Mouse (Mus musculus): ENCODE measurements around the gene Atf3. TPM values are rescaled to one million over a fixed set of nuclear protein-coding genes. Genes with fewer than 3 reads are reported as not detected.

Atf3 gene
- total RNA-seq, 1 experiment from 2014 or later: 74.7 TPM

DNA sequence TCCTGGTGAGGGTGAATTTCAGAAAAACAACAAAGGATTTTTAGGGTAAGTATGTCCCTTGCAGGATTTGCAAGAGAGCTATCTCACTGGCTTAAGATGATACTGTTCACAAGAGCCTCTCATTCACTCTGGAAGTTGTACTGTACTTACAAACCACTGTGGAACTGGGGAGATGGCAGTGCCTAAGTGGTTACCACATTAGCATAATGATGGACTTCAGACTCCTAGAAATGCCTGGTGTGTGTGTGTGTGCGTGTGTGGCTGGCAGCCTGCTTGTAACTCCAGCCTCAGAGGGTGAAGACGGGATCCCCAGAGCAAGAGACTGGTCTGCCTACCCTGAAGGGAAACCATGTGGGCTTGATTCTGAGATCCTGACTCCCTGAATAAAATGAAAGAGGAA is 14.3 kb downstream of the Atf3 start:
- ATAC-seq (replicated peaks in 1 of 2; ENCODE audit: insufficient read depth in 1 of 2, low FRiP score in 2 of 2, low TSS enrichment in 1 of 2, low read depth in 1 of 2, poor library complexity in 2 of 2, severe bottlenecking in 2 of 2): no peak

DNA sequence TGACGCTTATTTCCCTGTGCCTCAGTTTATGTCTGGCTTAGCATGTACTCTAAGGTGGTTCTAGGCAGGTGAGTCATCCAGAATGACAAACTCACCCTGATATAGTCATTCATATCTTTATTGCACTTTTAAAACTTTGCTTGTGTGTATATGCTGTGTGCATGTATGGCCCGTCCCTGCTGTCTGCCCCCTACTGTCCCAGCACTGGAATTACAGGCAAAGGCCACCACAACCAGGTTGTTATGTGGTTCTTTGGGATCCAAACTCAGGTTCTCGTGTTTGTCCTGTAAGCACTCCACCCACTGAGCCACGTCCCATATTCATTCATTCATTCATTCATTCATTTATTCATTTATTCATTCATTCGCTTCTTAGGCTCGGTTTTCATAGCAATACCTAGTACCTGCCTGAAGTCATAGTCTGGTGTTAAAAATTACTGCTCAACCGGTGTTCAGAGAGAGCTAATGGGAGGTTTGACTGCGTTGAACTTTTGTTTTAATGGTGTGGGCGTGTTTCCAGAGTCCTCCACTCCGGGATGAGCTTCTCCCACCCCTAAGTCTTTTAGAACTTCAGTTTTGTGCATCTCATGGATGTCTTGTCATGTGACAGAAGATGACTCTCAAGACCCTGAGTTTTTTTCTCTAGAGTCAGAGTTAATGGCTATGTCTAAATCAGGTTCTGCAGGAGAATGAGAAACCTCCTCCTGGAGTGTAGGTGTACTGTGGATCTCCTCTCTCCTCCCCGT is 15.5 kb downstream of the Atf3 start:
- no peak for ATAC-seq (replicated peaks in 1 of 2; ENCODE audit: insufficient read depth in 1 of 2, low FRiP score in 2 of 2, low TSS enrichment in 1 of 2, low read depth in 1 of 2, poor library complexity in 2 of 2, severe bottlenecking in 2 of 2)

DNA sequence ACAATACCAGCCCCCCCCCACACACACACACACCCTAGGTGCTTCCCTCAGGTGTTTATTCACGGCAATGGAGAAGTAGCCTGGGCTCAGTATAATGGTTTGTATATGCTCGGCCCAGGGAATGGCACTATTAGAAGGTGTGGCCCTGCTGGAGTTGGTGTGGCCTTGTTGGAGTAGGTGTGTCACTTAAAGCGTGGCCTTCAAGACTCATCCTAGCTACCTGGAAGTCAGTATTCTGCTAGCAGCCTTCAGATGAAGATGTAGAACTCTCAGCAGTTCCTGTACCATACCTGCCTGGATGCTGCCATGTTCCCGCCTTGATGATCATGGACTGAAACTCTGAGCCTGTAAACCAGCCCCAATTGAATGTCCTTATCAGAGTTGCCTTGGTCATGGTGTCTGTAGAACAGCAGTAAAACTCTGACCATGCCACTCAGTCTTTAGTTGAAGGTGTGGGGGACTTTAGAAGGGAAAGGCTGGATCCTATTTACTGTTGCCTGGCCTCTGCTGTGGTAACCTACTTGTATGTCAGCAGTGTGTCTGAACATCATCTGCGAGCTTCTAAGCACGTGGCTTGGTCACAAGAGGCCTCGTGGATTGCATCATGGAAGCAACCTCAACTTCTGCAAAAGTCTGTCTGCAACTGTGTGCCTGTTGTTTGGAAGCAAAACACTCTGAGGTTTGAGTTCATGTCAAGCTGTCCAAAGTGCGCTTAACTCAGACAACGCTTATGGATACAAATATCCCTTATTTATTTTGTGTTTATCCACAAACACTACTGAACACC is 16.8 kb downstream of the Atf3 start:
- peak; percentile 81 to 82 for ATAC-seq (replicated peaks in 1 of 2; ENCODE audit: insufficient read depth in 1 of 2, low FRiP score in 2 of 2, low TSS enrichment in 1 of 2, low read depth in 1 of 2, poor library complexity in 2 of 2, severe bottlenecking in 2 of 2)

DNA sequence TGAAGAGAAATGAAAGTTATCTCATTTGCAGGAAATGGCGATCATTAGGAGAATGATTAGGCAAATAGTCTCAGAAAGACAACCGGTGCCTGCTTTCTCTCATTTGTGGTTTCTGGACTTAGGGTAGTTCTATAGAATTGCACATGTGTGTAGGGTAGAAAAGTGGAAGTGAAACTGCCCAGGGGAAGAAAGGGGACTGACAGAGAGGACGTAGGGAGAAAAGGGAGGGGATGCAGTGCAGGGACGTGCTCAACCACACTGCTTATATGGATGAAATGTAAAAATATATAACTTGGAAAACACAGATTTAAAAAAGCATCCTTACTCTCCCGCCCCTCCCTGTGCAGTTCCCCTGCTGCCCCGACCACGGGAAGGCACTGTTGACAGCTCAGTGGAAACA is 19.9 kb downstream of the Atf3 start:
- ATAC-seq (replicated peaks in 1 of 2; ENCODE audit: insufficient read depth in 1 of 2, low FRiP score in 2 of 2, low TSS enrichment in 1 of 2, low read depth in 1 of 2, poor library complexity in 2 of 2, severe bottlenecking in 2 of 2): peak; percentile 50 to 54

DNA sequence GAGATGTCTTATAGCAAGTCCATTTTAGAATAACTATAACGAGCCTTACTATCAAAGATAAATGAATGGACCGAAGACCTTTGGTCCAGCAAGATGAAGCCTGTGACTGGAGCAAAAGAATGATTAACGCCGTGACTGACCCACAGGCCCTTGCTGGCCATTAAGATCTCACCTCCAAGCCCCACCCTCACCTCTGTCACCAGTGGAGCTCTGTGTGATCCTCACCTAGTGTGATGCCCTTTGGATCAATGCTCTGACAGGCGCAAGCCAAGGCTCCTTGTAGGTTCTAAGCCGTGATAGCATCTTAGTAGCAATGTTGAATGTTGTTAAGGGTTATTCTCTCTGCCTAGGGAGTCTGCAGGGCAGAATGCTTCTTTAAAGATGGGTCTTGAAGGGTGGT is 21.8 kb downstream of the Atf3 start:
- ATAC-seq (replicated peaks in 1 of 2; ENCODE audit: insufficient read depth in 1 of 2, low FRiP score in 2 of 2, low TSS enrichment in 1 of 2, low read depth in 1 of 2, poor library complexity in 2 of 2, severe bottlenecking in 2 of 2): no peak

DNA sequence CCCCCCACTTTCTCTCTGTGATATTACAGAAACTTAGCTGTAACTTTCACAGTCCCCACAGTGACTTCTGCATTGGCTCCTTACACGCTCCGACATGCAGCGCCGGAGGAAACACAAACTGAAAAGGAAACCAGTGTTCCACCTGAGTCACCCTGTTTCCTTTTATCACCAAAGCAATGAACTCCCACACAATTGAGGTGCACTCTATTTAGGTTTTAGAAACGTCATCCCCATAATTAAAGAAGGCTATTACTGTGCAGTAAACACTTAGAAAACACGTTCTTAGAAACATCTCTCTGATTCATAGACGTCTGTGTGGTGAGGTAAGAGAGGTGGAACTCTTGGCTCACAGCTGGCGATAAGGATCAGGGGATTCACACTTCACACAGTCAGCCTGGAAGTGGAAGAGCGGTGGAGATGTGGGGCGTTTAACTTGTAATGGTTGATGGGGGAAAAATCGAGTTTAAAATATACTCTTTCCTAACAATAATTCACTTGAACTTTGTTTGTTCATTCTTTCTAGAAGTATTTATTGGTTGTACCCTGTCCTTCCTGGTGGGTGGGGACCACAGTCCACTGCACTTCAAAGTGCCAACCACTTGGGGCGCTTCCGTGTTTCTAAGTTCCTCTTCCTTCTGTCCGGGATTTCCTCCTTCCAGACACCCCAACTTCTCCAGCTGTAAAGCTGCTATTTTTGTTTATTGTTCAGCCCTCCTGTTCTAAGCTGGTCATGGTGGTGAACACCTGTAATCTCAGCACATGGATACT is 24.0 kb downstream of the Atf3 start:
- peak; percentile 63 to 73 for ATAC-seq (replicated peaks in 1 of 2; ENCODE audit: insufficient read depth in 1 of 2, low FRiP score in 2 of 2, low TSS enrichment in 1 of 2, low read depth in 1 of 2, poor library complexity in 2 of 2, severe bottlenecking in 2 of 2)

DNA sequence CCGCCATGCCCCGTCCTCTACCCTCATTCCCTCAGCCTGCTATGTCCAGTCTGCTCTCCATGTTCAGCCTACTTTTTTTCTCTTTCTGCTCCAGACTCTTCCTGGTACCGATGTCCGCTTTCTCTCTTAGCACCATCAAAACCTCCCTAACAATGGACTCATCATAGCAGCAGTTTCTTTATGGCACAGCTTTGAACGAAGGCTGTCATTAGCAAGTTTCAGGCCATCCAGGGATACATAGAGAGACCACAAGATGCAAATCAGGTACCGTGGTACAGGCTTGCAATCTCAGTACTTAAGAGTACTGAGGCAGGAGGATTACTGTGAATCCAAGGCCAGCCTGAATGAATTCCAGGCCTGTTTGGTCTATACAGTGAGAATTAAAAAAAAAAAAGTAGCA is 25.1 kb downstream of the Atf3 start:
- ATAC-seq (replicated peaks in 1 of 2; ENCODE audit: insufficient read depth in 1 of 2, low FRiP score in 2 of 2, low TSS enrichment in 1 of 2, low read depth in 1 of 2, poor library complexity in 2 of 2, severe bottlenecking in 2 of 2): no peak

DNA sequence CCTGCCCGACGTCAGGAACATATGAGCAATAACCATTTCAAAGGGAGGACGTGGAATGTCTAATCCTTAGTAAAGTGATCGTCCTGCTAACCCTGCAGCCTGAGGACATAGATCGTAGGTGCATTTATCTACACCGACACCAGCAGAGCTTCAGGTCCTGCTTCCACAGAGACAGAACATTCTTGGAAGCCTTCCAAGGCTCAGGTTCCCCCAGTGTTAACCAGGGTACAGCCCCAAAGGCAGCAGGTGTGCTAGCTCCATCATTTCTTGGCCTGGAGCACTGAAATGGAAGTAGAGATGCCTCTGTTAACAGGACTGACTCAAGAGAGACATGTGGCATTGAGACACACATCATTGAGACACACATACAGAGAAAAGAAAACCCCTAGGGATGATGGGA is 25.6 kb downstream of the Atf3 start:
- ATAC-seq (replicated peaks in 1 of 2; ENCODE audit: insufficient read depth in 1 of 2, low FRiP score in 2 of 2, low TSS enrichment in 1 of 2, low read depth in 1 of 2, poor library complexity in 2 of 2, severe bottlenecking in 2 of 2): no peak

DNA sequence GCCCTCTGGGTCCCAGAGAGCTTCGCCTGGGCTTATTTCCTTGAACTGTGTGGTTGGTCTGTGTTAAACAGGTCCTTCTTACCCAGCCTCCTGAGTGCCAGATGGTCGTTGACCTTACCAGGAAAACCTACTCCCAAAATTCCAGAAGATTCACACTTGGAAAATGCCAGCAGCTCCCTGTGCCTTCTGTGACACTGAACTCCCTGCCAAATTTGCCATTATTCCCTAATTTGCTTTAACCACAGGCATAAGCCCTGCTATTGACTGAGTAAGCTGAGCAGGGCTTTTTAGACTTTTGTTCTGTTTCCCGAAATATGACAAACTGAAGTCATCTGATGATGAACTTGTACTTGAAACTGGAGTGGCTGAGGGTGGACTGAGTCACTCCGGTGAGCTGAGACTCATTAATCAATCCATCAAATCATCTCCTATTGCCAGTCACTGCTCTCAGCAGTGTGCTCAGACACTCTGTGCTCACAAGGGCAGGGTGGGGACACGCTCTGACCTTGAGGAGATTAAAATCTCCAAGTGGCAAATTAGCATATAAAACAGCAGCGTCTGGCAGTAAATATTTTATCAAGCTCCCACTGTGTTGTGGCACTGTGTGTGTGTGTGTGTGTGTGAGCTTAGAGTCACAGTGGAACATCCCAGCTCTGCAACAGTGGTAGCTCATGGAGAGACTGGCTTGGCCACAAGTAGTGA is 28.0 kb downstream of the Atf3 start:
- ATAC-seq (replicated peaks in 1 of 2; ENCODE audit: insufficient read depth in 1 of 2, low FRiP score in 2 of 2, low TSS enrichment in 1 of 2, low read depth in 1 of 2, poor library complexity in 2 of 2, severe bottlenecking in 2 of 2): no peak

DNA sequence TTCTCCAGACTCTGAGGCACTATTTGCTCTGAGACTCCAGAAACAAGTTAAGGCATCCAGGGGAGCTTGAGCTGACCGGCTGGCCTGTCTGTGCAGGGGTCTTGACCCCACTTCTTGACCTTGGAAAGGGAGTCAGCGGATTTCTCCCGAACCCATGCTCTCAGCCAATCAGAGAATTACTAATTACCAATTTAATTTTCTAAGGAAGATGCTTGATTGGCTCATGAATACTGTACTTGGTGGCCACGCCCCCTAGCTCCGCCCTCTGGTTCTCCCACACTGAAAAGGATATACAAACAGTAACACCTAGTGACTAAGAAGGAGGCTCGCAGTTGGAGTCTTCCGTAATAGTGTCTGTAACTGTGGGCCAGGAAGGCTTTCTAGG is 31.5 kb downstream of the Atf3 start:
- no peak for ATAC-seq (replicated peaks in 1 of 2; ENCODE audit: insufficient read depth in 1 of 2, low FRiP score in 2 of 2, low TSS enrichment in 1 of 2, low read depth in 1 of 2, poor library complexity in 2 of 2, severe bottlenecking in 2 of 2)

DNA sequence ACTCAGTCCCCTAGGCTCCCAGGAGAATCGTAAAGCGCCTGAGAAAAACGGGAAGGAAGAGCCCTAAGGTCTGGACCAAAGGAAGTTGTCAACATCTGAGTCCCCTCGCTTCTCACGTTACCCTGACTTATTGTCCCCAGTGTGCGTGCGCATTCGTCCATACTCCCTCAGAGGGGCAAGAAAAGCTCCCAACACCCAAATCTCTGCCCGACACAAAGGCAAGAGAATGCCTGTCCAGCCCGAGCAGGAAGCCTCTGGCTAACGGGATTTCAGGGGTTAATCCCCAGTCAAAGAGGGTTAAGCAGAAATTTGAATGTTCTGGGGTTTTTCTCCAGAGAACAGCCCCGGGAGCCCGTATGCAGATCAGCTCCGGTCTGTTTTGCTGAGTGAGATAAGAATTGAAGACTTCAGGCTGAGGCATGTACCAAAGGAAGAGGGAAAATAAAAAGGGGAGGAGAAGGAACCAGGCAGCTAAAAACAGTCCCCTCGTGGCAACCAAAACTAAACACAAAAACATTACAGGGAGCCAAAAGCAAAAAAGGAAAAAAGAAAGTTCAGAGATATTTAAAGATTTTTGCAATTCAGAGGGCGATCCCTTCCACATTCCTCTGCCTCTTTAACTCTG is 32.0 kb downstream of the Atf3 start:
- ATAC-seq (replicated peaks in 1 of 2; ENCODE audit: insufficient read depth in 1 of 2, low FRiP score in 2 of 2, low TSS enrichment in 1 of 2, low read depth in 1 of 2, poor library complexity in 2 of 2, severe bottlenecking in 2 of 2): no peak

DNA sequence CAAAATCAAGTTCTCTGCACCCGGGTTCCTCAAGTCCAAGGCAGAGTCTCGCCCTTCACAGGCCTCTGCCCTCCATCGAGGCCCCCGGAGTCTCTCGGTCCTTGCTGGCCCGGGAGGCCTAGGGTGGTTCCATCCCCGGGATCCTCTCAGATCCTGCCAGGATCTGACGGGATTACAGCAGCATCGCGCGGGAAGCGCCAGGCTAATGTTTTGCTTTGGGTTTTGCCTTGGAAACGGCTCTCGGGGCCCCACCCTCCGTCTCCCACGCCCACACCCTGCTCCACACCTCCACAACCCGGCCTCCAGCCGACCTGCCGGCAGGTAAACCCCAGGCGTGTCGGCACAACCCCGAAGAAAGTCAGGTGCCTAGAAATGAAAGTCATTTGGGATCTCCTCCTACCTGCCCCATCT is 33.0 kb downstream of the Atf3 start:
- ATAC-seq (replicated peaks in 1 of 2; ENCODE audit: insufficient read depth in 1 of 2, low FRiP score in 2 of 2, low TSS enrichment in 1 of 2, low read depth in 1 of 2, poor library complexity in 2 of 2, severe bottlenecking in 2 of 2): no peak

DNA sequence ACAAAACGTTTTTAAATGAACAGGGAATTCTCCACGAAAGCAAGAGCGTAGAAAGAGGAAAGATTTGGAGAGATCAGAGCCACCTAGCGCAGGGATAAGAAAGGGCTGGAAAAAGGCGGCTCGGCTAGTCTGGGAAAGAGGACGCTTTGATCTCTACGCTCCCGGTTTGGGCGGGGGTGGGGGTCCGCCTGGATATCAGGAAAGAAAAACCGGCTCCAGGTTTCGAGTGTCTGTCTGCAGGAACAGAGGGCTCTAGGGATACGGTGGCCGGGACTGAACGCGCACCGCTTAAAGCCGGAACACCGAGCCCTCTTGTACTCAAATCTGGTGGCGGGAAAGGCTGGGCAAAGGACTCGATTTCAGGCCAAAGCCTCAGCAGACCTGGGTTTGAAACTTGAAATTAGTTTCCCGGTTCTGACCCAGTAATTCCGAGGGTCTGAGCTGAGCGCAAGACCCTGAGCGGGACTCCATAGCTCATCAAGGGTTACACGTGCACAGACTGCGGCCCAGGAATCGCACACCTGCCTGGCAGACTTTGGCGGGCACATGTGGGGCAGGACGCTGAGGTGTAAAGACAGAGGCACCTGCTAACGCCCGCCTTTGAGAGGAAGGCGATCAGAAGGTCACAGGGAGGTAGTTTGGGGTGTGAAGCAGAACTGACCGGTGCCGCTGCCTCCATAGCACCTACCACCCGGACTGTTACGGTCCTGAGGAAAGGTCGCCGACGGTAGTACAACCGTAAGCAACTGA is 33.6 kb downstream of the Atf3 start:
- no peak for ATAC-seq (replicated peaks in 1 of 2; ENCODE audit: insufficient read depth in 1 of 2, low FRiP score in 2 of 2, low TSS enrichment in 1 of 2, low read depth in 1 of 2, poor library complexity in 2 of 2, severe bottlenecking in 2 of 2)

DNA sequence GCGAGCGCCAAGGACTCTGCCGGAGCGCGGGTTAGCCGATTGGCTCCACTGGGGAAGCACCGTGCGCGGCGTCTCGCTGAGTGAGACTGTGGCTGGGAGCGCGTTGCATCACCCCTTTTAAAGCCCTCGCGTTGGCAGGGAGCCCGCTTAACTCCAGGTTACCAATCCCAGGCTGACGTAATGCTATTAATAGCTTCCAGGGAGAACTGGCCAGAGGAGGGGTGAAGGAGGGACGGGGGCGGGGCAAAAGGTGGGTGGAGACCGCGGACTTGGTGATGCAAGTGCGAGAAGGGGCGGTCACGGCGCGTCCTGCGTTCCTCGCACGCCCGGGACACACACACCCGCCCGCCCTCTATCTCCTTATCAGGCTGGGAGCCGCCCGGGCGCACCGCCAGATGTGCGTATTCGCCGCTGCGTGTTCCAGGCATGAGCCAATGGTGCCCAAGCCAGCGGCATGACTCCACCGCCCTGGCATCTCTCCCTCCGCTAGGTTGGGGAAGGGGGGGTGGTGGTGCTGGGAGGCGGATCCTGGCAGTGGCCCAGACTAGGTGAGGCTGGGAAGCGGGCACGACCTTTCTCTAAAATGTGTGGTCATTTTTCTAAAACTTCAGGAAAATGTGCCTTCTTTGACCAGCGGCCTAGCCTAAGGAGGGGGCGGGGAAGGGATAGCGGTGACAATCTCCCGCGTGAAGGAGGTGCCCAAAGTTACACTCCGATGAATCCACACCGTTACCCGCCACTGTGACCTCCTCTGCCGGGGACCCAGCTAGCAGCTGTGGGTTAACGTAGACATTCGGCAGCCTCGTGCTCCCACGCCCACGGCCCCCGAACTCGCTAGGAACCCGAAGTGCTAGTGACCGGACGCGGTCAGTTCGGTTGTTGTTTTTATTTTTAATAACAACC is 34.4 kb downstream of the Atf3 start:
- ATAC-seq (replicated peaks in 1 of 2; ENCODE audit: insufficient read depth in 1 of 2, low FRiP score in 2 of 2, low TSS enrichment in 1 of 2, low read depth in 1 of 2, poor library complexity in 2 of 2, severe bottlenecking in 2 of 2): peak; percentile 35 to 61

DNA sequence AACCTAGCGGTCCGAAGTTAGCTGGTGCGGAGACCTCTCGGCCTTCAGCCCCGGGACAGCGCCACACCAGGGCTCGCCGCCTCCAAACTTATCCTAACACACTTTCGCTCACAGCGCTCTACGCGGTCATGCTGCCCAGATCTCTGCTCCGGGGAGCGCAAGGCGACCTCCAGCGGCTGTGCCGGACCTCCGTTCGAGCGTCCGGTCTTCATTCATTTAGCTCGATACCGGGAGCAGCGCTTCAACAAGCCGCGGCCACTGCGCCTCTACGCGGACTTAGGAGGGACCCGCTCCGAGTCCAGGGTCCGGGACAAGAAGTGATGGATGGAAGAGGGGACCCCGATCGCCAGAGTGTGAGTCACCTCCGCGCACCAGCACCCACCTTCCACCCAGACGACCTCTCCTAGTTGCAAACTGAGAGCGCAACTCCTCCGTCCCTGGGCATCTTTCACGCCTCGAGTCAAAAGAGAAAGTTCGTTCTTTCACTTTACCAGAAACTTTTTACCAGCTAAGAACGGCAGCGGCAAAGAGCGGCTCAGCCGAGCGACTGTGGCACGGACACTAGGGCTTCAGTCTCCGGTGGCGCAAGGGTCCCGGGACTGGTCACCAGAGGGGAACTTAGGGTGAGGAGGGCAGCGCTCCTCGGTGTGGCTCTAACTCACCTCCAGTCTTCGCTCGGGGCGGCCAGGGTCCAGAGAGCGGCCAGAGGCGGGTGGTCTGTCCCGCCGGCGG is 35.2 kb downstream of the Atf3 start:
- peak; percentile 8 to 30; a peak in 2 of 4 replicates for ATAC-seq (replicated peaks in 1 of 2; ENCODE audit: insufficient read depth in 1 of 2, low FRiP score in 2 of 2, low TSS enrichment in 1 of 2, low read depth in 1 of 2, poor library complexity in 2 of 2, severe bottlenecking in 2 of 2)
